Mouse (Mus musculus): ENCODE data around the gene Lmo2. TPM values are rescaled to one million over a fixed set of nuclear protein-coding genes. Genes with fewer than 3 reads are reported as not detected.

The Lmo2 gene
- polyA plus RNA-seq, 1 experiment, result 7.7 TPM

DNA sequence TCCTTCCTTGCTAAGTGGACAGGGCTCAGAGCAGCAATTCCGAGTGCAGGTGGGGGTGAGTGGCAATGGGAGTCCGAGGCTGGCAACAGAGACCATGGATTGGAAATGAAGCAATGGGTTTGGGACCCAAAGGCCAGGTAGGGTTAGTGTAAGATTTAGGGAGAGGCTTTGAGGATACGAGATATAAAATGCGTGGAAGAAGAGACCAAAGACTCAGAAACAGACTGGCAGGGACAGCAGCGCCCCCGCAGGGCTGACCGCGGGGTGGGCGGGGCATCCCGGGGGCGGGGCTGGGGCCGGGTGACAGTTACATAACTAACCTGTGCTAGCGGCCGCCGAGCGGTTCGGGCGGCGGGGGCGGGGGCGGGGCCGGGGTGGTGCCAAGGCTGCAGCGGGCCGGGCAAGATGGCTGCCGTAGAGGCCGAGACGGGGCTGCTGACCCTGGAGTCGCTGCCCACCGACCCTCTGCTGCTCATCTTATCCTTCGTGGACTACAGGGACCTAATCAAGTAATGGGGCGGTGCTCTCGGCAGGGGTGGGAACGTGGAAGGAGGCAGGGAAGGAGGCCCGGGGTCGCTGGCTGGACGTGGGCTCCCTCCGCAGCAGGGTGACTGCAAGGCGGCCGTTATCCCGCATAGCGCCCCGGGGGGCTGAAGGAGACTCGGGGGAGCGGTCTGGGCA is 69.8 kb downstream of the Lmo2 start, which contains the start of gene Fbxo3:
Fbxo3 (plus strand) TSS at position 264 of the 681 bp plus-strand sequence.
- no peak for DNase-seq (ENCODE audit: low read depth, low spot score)
- WGBS, result 1% methylated on average over 44 of the region's 44 CpGs

DNA sequence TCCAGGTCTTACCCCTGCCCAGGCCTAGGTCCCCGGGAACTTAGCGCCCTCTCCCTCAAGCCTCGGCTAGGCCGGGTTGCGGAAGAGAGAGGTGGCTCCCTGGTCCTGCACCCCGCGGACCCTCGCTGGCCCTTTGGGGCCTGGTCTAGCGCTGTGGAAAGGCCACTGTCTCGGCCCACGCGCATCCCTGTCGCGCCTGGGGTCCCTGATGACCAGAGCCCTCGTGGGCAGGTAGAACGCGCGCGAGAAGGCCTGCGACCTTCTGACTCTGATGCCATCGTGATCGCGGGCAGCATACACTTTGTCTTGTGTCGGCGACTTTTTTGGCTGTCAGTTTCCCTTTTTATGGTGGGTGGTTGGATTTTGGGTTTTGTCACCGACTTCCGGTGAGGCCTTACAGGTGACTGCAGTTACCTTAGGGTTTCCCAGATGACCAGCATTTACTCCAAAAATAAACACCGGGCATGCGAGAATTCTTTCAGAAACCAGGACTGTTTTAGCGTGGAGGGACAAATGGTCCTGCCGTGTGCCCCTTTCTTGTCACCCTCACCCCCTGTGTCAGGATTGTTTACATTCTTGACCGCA is 70.4 kb downstream of the Lmo2 start, which contains the start of gene 4931422A03Rik:
4931422A03Rik (minus strand) TSS at position 223 of the 585 bp plus-strand sequence.
- WGBS, result under 1% methylated on average over 32 of the region's 32 CpGs
- DNase-seq (ENCODE audit: low read depth, low spot score), result no peak

DNA sequence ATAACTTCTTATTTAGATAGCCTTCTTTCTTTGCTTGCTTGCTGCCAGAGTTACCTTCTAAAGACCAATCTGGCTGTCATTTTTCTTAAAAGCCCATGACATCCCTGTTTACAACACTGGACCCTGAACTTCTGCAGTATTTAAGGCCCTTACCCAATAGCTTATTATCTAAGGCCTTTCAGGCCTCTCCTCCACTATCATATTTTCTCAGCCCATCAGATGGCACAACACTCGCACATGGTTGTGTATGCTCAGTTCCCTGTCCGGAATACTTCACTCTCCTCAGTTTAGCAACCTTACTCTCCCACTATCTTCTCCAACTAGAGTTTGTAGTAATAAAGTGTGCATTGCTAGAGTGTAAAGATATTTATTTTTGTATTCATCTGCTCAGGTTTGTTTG is 71.3 kb downstream of the Lmo2 start:
- DNase-seq (ENCODE audit: low read depth, low spot score), result no peak
- 49% methylated on average over 2 of the region's 2 CpGs for WGBS

DNA sequence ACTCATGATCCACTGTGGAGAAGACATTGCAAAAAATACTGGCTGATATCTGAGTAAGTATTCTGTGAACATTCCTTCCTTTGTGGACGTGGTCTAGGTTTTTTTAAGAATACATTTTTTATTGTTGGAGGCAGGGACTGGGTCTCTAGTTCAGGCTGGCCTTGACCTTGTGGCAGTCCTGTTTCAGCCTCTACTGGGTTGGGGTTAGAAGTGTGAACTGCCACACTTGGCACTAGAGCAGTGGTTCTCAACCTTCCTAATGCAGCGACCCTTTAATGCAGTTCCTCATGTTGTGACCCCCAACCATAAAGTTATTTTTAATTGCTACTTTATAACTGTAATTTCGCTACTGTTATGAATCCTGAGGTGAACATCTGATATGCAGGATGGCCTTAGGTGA is 72.6 kb downstream of the Lmo2 start:
- 71% methylated on average over 3 of the region's 3 CpGs for WGBS
- DNase-seq (ENCODE audit: low read depth, low spot score), result no peak

Other genes starting within 250 kb of the Lmo2 start
- 19.6 and 31.1 TPM in 2 replicates for gene Nat10, start 196.7 kb upstream of the Lmo2 start, polyA plus RNA-seq (2012; rRNA removed)
- 73.7 and 131 TPM in 2 replicates for gene Caprin1, start 160.3 kb upstream of the Lmo2 start, polyA plus RNA-seq (2012; rRNA removed)
- 11.4 and 15.3 TPM in 2 replicates for gene Fbxo3, start 69.7 kb downstream of the Lmo2 start, polyA plus RNA-seq (2012; rRNA removed)
- gene 4931422A03Rik, start 70.4 kb downstream of the Lmo2 start, polyA plus RNA-seq (2012; rRNA removed), result not detected in 2 replicates
- not detected in 2 replicates for gene Gm10912, start 107.8 kb downstream of the Lmo2 start, polyA plus RNA-seq (2012; rRNA removed)
- gene Gm10799, start 110.6 kb downstream of the Lmo2 start, polyA plus RNA-seq (2012; rRNA removed), result not detected in 2 replicates
- 2.1 and 2.2 TPM in 2 replicates for gene Cd59b, start 111.9 kb downstream of the Lmo2 start, polyA plus RNA-seq (2012; rRNA removed)
- 19.6 and 22.1 TPM in 2 replicates for gene Cd59a, start 137.8 kb downstream of the Lmo2 start, polyA plus RNA-seq (2012; rRNA removed)
- not detected in 2 replicates for gene A930018P22Rik, start 164.8 kb downstream of the Lmo2 start, polyA plus RNA-seq (2012; rRNA removed)

Measured in large intestine, adult 2 months (tissue).